Mouse (Mus musculus) embryonic fibroblast, embryonic 13.5 days (primary cell): ENCODE results near the gene Bcl2a1b.
"Not testable (repeated sequence)": the region's sequence is repeated elsewhere in the genome, so short reads cannot be mapped to it uniquely, and the experiment has no call there.

Experiments
- CTCF ChIP-seq: IDR thresholded peaks from 2 replicates; pipeline ENCODE4 v1.5.1; 2011; ENCODE audit warnings: mild to moderate bottlenecking, control low read depth, low read length, moderate library complexity, borderline replicate concordance; ENCODE audit not compliant: insufficient read depth
- POLR2A ChIP-seq: IDR thresholded peaks from 2 replicates; pipeline ENCODE4 v1.6.1; 2011; ENCODE audit warnings: low read depth, mild to moderate bottlenecking, control low read depth, low read length, moderate library complexity

- not testable (repeated sequence) for TF ChIP-seq POLR2A, CTCF
Measured at GRCm38 (mm10) chr9:89197509-89197908, 1.5 kb upstream of the Bcl2a1b start.
